Comparison of ENCODE assay signal across 9 mouse cellular contexts in the genomic region with DNA sequence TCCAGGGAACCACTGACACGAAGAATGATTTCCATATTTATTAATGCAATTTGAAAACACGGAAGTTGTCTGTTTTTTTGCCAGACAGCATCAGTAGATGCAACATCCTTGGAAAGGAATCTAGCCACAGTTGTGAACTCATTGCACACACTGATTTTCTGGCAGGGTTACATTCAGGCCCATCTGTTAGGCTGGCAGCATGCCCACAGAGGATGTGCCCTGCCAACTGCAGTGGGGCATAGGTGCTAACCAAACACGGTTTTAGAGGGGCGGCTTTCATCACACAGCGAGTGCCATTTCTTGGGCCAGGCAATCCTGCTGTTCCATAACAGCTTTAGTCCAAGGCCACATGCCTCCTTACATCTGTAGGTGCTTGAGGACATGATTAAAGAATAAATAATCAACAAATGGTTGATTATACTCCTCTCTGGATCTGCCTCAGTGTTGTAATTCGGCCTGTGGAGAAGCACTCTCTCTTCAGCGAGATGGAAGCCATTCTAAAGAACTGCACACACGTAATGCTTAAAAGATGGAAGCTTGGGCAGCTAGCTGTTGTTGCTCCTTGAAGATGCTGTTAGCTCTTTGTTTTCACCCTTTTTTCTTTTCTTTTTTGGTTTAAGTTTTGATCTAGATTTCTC. TPM values are rescaled to one million over a fixed set of nuclear protein-coding genes. Genes with fewer than 3 reads are reported as not detected.
DNase-seq lines count a peak whose midpoint lies in the region; ATAC-seq lines count a peak whose summit lies in the region.
"Had no signal": no experiment of that assay in that cellular context is flagged by ENCODE, and none has a peak within 500 bp of the region (broad histone marks: within the 10 kb centered on the region; RNA-seq: fewer than 3 reads in every experiment).

No protein-coding gene starts in this region.

- no peaks in the 10 kb centered on the region for H3K9me3 ChIP-seq in forebrain, embryonic 14.5 days (replicated peaks; ENCODE audit: control insufficient read depth, low read length)
- no peaks in the 10 kb centered on the region for H3K9me3 ChIP-seq in forebrain, embryonic 10.5 days
- H3K9me3 ChIP-seq in neural tube, embryonic 14.5 days (ENCODE audit: control insufficient read depth, low read length): no peaks in the 10 kb centered on the region

- peak; percentile 89 for ATAC-seq in forebrain, embryonic 14.5 days
- peak; percentile 82; the same call in 1 of the 2 replicates for ATAC-seq in neural tube, embryonic 14.5 days (ENCODE audit: low read depth)

- H3K9ac ChIP-seq in forebrain, embryonic 14.5 days (ENCODE audit: low read length): no peak overlapping the region
- no peak overlapping the region for H3K9ac ChIP-seq in neural tube, embryonic 14.5 days (replicated peaks; ENCODE audit: low read depth, low read length)

- WGBS in forebrain, embryonic 14.5 days: 47% methylated on average over 8 of the region's 8 CpGs
- 91% methylated on average over 8 of the region's 8 CpGs for WGBS in forebrain, embryonic 10.5 days
- 57% methylated on average over 8 of the region's 8 CpGs for WGBS in neural tube, embryonic 14.5 days

- H3K4me3 ChIP-seq in forebrain, embryonic 14.5 days (ENCODE audit: low read depth, low read length): no peak overlapping the region
- H3K4me3 ChIP-seq in forebrain, embryonic 10.5 days: no peak overlapping the region
- H3K4me3 ChIP-seq in neural tube, embryonic 14.5 days (ENCODE audit: low read depth, low read length): no peak overlapping the region

- H3K27ac ChIP-seq in forebrain, embryonic 14.5 days (ENCODE audit: low read depth, low read length): no peak overlapping the region
- no peak overlapping the region for H3K27ac ChIP-seq in forebrain, embryonic 10.5 days
- H3K27ac ChIP-seq in neural tube, embryonic 14.5 days (ENCODE audit: low read depth, low read length): no peak overlapping the region

- peak; percentile 89 for DNase-seq in forebrain, embryonic 14.5 days (ENCODE audit: low spot score)
- DNase-seq in forebrain, embryonic 10.5 days (ENCODE audit: extremely low spot score, low spot score): no peak
- DNase-seq in neural tube, embryonic 10.5 days (ENCODE audit: extremely low spot score, low spot score): no peak
- peak; percentile 99 for DNase-seq in cerebellum, postnatal 14 days
- peak; percentile 52 to 53 for DNase-seq in layer of hippocampus, postnatal 36 days
- DNase-seq in spleen, postnatal 10 days (ENCODE audit: low spot score in 2 of 2): no peak
- DNase-seq in kidney, postnatal 4 days: no peak
- DNase-seq: lung, adult 2 months had no signal

- no peaks in the 10 kb centered on the region for H3K36me3 ChIP-seq in forebrain, embryonic 14.5 days (ENCODE audit: control insufficient read depth, insufficient read depth, low read length)
- no peaks in the 10 kb centered on the region for H3K36me3 ChIP-seq in forebrain, embryonic 10.5 days (replicated peaks)
- no peaks in the 10 kb centered on the region for H3K36me3 ChIP-seq in neural tube, embryonic 14.5 days (ENCODE audit: control insufficient read depth, insufficient read depth, low read length)

- peaks cover 8% of the 10 kb centered on the region; the same call in 1 of the 2 replicates for H3K4me1 ChIP-seq in forebrain, embryonic 14.5 days (ENCODE audit: control insufficient read depth, insufficient read depth, low read length)
- no peaks in the 10 kb centered on the region for H3K4me1 ChIP-seq in forebrain, embryonic 10.5 days
- H3K4me1 ChIP-seq in neural tube, embryonic 14.5 days (ENCODE audit: control insufficient read depth, insufficient read depth, low read length): no peaks in the 10 kb centered on the region

- H3K4me2 ChIP-seq in forebrain, embryonic 14.5 days (ENCODE audit: low read length): no peak overlapping the region
- no peak overlapping the region for H3K4me2 ChIP-seq in neural tube, embryonic 14.5 days (ENCODE audit: low read depth, low read length)

- no peaks in the 10 kb centered on the region for H3K27me3 ChIP-seq in forebrain, embryonic 14.5 days (replicated peaks; ENCODE audit: control insufficient read depth, insufficient read depth, low read length)
- H3K27me3 ChIP-seq in forebrain, embryonic 10.5 days (ENCODE audit: poor library complexity, severe bottlenecking): no peaks in the 10 kb centered on the region
- H3K27me3 ChIP-seq in neural tube, embryonic 14.5 days (ENCODE audit: control insufficient read depth, insufficient read depth, low read length): no peaks in the 10 kb centered on the region

RNA-seq across cellular contexts. Expression of gene Atp5g3, which starts 21.7 kb away (rescaled TPM):
- 842 and 1,033 TPM in 2 replicates for polyA plus RNA-seq in forebrain, embryonic 14.5 days (2014; fragmentation: Nextera tagmentation; extraction: Ambion mirVana)
- 837 and 865 TPM in 2 replicates for polyA plus RNA-seq in forebrain, embryonic 10.5 days (2016; fragmentation: Nextera tagmentation; extraction: Ambion mirVana)
- 1,130 and 1,252 TPM in 2 replicates for polyA plus RNA-seq in neural tube, embryonic 14.5 days (2014; fragmentation: Nextera tagmentation; extraction: Ambion mirVana)
- total RNA-seq in layer of hippocampus, postnatal 36 days (2021): 100 to 1,000 TPM; 515 to 558 TPM

RNA-seq across cellular contexts. Expression of gene Atf2, which starts 40.4 kb away (rescaled TPM):
- polyA plus RNA-seq in forebrain, embryonic 14.5 days (2014; fragmentation: Nextera tagmentation; extraction: Ambion mirVana): 56.7 and 93.7 TPM in 2 replicates
- polyA plus RNA-seq in forebrain, embryonic 10.5 days (2016; fragmentation: Nextera tagmentation; extraction: Ambion mirVana): 81.3 and 84.1 TPM in 2 replicates
- 117 and 130 TPM in 2 replicates for polyA plus RNA-seq in neural tube, embryonic 14.5 days (2014; fragmentation: Nextera tagmentation; extraction: Ambion mirVana)
- total RNA-seq in layer of hippocampus, postnatal 36 days (2021): 100 to 1,000 TPM; 144 to 146 TPM

Comparison
In these comparisons a context has a peak if more than half of its experiments do, and no peak if none do; other contexts are left out.
1. DNase-seq: peak in forebrain, embryonic 14.5 days (single experiment), cerebellum, postnatal 14 days (2 of 2) and layer of hippocampus, postnatal 36 days (2 of 2); none in forebrain, embryonic 10.5 days (single experiment), neural tube, embryonic 10.5 days (single experiment), spleen, postnatal 10 days (0 of 2) and kidney, postnatal 4 days (0 of 2).